Mouse (Mus musculus): ENCODE results near the gene Olfr695.
"Not testable (repeated sequence)": the region's sequence is repeated elsewhere in the genome, so short reads cannot be mapped to it uniquely, and the experiment has no call there.

Gene Olfr695

GRCm38 (mm10) chr7:106716296-106716695 lies at the start of gene Olfr695:
Gene Olfr695 (minus strand): TSS chr7:106716396.
- DNase-seq, result no peak

GRCm38 (mm10) chr7:106761008-106761407 lies 44.8 kb upstream of the Olfr695 start:
- DNase-seq, result not testable (repeated sequence)

- DNase-seq, result no peak
Measured at GRCm38 (mm10) chr7:106758800-106759199, 42.6 kb upstream of the Olfr695 start.

GRCm38 (mm10) chr7:106755297-106755696 lies 39.1 kb upstream of the Olfr695 start, which contains the start of gene Olfr698:
Gene Olfr698 (minus strand): TSS chr7:106755397.
- no peak for DNase-seq

- no peak for DNase-seq
Measured at GRCm38 (mm10) chr7:106745811-106746210, 29.6 kb upstream of the Olfr695 start.

- DNase-seq, result no peak
Measured at GRCm38 (mm10) chr7:106742343-106742742, 26.1 kb upstream of the Olfr695 start, which contains the start of gene Olfr697. Gene Olfr697 (minus strand): TSS chr7:106742443.

- no peak for DNase-seq
Measured at GRCm38 (mm10) chr7:106737028-106737427, 20.8 kb upstream of the Olfr695 start.

GRCm38 (mm10) chr7:106733717-106734116 lies 17.5 kb upstream of the Olfr695 start:
- no peak for DNase-seq

- DNase-seq, result not testable (repeated sequence)
Measured at GRCm38 (mm10) chr7:106725654-106726053, 9.5 kb upstream of the Olfr695 start.

- DNase-seq, result no peak
Measured at GRCm38 (mm10) chr7:106711463-106711862, 4.7 kb downstream of the Olfr695 start.

- DNase-seq, result not testable (repeated sequence)
Measured at GRCm38 (mm10) chr7:106707705-106708104, 8.5 kb downstream of the Olfr695 start.

GRCm38 (mm10) chr7:106696891-106697290 lies 19.3 kb downstream of the Olfr695 start:
- DNase-seq, result no peak

- DNase-seq, result no peak
Measured at GRCm38 (mm10) chr7:106692976-106693375, 23.2 kb downstream of the Olfr695 start.

GRCm38 (mm10) chr7:106691714-106692113 lies 24.5 kb downstream of the Olfr695 start, which contains the start of gene Olfr694:
Gene Olfr694 (minus strand): TSS chr7:106691814.
- DNase-seq, result no peak

GRCm38 (mm10) chr7:106685382-106685781 lies 30.8 kb downstream of the Olfr695 start:
- no peak for DNase-seq

GRCm38 (mm10) chr7:106680484-106680883 lies 35.7 kb downstream of the Olfr695 start, which contains the start of gene Olfr693:
Gene Olfr693 (minus strand): TSS chr7:106680584.
- no peak for DNase-seq

All from cerebellum, postnatal 10 days (tissue).